Mouse (Mus musculus) myocyte (in vitro differentiated cells): ENCODE data around the gene Kank1.

Experiments
- E2F4 ChIP-seq: IDR thresholded peaks from one replicate; pipeline ENCODE4 v1.6.1; 2011; ENCODE audit warnings: mild to moderate bottlenecking, control low read depth, moderate library complexity; ENCODE audit not compliant: insufficient read depth
- POLR2A ChIP-seq: IDR thresholded peaks from one replicate; pipeline ENCODE4 v1.6.1; 2011; ENCODE audit warnings: low read depth, mild to moderate bottlenecking, control low read depth, moderate library complexity; ENCODE audit not compliant: insufficient read length
- POLR2AphosphoS2 ChIP-seq: IDR thresholded peaks from one replicate; pipeline ENCODE4 v1.6.1; 2011; ENCODE audit warnings: low read depth, control low read depth; ENCODE audit not compliant: insufficient read length

- TF ChIP-seq POLR2A (no peak), E2F4 (no peak), POLR2AphosphoS2 (no peak)
Observed at GRCm38 (mm10) chr19:25434345-25434744, 197.6 kb downstream of the Kank1 start.
